Mouse (Mus musculus) neutrophil, adult 59 days (primary cell): ENCODE results near the gene Gm11011. TPM values are rescaled to one million over a fixed set of nuclear protein-coding genes. Genes with fewer than 3 reads are reported as not detected.

ENCODE experiments used
- total RNA-seq, 2 experiments: library from RNA; stranded (reverse); gene quantifications; 1 replicate in 1 of 2; 2 replicates in 1 of 2; pipeline ENCODE4 v1.2.4; 2023

The Gm11011 gene
- not detected for total RNA-seq

DNA sequence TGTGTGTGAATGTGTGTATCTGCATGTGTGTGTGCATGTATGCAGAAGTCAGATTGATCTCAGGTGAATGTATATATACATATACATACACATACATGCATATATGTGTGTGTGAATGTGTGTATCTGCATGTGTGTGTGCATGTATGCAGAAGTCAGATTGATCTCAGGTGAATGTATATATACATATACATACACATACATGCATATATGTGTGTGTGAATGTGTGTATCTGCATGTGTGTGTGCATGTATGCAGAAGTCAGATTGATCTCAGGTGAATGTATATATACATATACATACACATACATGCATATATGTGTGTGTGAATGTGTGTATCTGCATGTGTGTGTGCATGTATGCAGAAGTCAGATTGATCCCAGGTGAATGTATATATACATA, at the start of gene Gm11011:
Gene Gm11011 (minus strand): TSS at position 101 of the 400 bp plus-strand sequence.

DNA sequence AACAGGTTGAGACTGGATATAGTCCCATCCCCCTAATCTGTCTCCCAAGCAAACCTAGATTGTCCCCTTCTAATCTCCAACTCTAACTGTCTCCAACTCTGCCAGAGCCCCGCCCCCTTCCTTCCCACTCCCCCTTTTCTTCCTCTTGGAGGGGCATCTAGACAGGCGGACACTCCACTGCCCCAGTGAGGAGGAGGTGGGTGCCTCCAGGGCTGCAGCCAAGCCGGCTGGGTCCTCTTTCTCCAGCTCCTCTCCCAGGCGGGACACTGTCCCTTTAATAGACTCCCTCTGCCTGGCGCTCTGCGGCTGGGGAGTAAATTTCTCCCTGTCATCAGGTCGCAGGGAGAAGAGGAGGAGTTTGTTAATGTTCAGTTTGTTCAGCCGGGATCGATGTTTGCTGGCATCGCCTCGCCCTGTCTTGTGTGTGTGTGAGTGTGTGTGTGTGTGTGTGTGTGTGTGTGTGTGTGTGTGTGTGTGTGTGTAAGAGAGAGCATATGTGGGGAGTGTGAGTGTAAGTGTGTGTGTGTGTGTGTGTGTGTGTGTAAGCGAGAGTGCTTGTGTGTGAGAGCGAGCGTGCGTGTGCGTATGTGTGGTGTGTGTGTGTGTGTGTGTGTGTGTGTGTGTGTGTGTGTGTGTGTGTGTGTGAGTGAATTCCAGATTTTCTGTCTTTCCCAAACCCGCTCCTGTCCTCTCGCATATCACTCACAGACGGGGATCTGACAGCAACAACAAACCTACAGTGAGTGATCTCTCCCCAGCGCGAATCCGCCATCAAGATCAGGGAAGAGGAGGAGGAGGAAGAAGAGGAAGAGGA, 45.0 kb upstream of the Gm11011 start, which contains the start of gene Tshz2:
Gene Tshz2 (plus strand): TSS at position 676 of the 814 bp plus-strand sequence.

Other genes with a start within 250 kb of the Gm11011 start
- under 1 TPM in 1 of 2 experiments, not detected in 1; 0.20 TPM for gene Tshz2, start 45.3 kb upstream of the Gm11011 start, total RNA-seq